In the genomic region with DNA sequence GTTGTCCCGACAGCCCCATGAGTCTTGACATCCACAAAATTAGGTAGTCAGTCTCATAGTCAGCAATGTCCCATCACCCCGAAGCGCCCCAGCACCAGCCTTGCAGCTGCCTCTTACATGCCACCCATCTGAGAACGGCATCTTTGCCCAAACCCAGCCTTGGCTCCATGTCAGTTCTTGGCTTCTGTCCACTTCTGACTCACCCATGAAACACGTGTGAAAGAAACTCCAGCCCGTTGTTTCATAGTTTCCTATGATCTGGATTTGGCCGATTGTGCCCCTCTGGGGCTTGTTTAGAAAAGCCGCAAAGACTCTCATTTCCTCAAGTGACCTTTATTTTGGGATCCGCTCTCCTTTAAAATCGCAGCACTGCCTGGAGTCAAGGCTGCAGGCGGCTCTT, we compare ENCODE assay signal across 9 mouse cellular contexts. TPM values are rescaled to one million over a fixed set of nuclear protein-coding genes. Genes with fewer than 3 reads are reported as not detected.
DNase-seq lines count a peak whose midpoint lies in the region; TF ChIP-seq lines count a peak whose summit lies in the region.
"Had no signal": no experiment of that assay in that cellular context is flagged by ENCODE, and none has a peak within 500 bp of the region (broad histone marks: within the 10 kb centered on the region; RNA-seq: fewer than 3 reads in every experiment).

No protein-coding gene starts in this region.

- DNase-seq in cerebellum, adult 2 months: peak; percentile 68 to 72
- no peak for DNase-seq in cerebellum, adult 11-12 months
- DNase-seq in ovary, adult 18-20 months (ENCODE audit: low spot score): peak; percentile 62
- no peak for DNase-seq in ovary, postnatal 10 days (ENCODE audit: low spot score)
- DNase-seq in gastrocnemius, postnatal 10 days: peak; percentile 76
- DNase-seq in lung, adult 18-20 months: peak; percentile 81 to 84
- DNase-seq in thymus, postnatal 0 days (ENCODE audit: low spot score): no peak
- no peak for DNase-seq in thymus, postnatal 25 days

- no peaks in the 10 kb centered on the region for H3K27me3 ChIP-seq in cerebellum, adult 2 months (ENCODE audit: control insufficient read depth, insufficient read depth, low read length)

- H3K27ac ChIP-seq in cerebellum, adult 2 months (ENCODE audit: insufficient read depth, low read length): no peak overlapping the region
- H3K27ac ChIP-seq: left cerebral cortex, adult 2 months had no signal

- H3K4me1 ChIP-seq in cerebellum, adult 2 months (ENCODE audit: control insufficient read depth, insufficient read depth, low read length): peaks cover 31% of the 10 kb centered on the region

- TF ChIP-seq CTCF in cerebellum, adult 2 months (IDR thresholded peaks at IDR 0.05; ENCODE audit: borderline replicate concordance, insufficient read depth, low read depth, low read length): no peak

- no peak for TF ChIP-seq POLR2A in cerebellum, adult 2 months (IDR thresholded peaks at IDR 0.05; ENCODE audit: borderline replicate concordance, insufficient read depth, low read length)

- 16% methylated on average over 11 of the region's 11 CpGs for WGBS in cerebellum, adult 2 months

- H3K4me3 ChIP-seq in cerebellum, adult 2 months (replicated peaks; ENCODE audit: insufficient read depth, low read depth, low read length): no peak overlapping the region
- H3K4me3 ChIP-seq: left cerebral cortex, adult 2 months had no signal

RNA-seq across cellular contexts. Expression of a gene that starts 22.1 kb away (rescaled TPM):
- polyA plus RNA-seq in cerebellum, adult 2 months (2012; rRNA removed): 14.8 and 15.6 TPM in 2 replicates
- 1 to 10 TPM; 6.1 to 7.5 TPM for total RNA-seq in gastrocnemius, postnatal 10 days (2021)
- 37.3 and 40.4 TPM in 2 replicates for polyA plus RNA-seq in thymus, postnatal 0 days (2015; fragmentation: Nextera tagmentation; extraction: Ambion mirVana)

RNA-seq across cellular contexts. Expression of a gene that starts 52.3 kb away (rescaled TPM):
- polyA plus RNA-seq in cerebellum, adult 2 months (2012; rRNA removed): 86.2 and 98.1 TPM in 2 replicates
- 10 to 100 TPM; 23.2 to 26.6 TPM for total RNA-seq in gastrocnemius, postnatal 10 days (2021)
- 44.4 and 45.8 TPM in 2 replicates for polyA plus RNA-seq in thymus, postnatal 0 days (2015; fragmentation: Nextera tagmentation; extraction: Ambion mirVana)

RNA-seq across cellular contexts. Expression of a gene that starts 56.1 kb away (rescaled TPM):
- polyA plus RNA-seq in cerebellum, adult 2 months (2012; rRNA removed): 0.26 and 0.62 TPM in 2 replicates
- not detected for total RNA-seq in gastrocnemius, postnatal 10 days (2021)
- polyA plus RNA-seq in thymus, postnatal 0 days (2015; fragmentation: Nextera tagmentation; extraction: Ambion mirVana): 0.83 and 0.96 TPM in 2 replicates
- total RNA-seq: left cerebral cortex, adult 2 months had no signal

RNA-seq across cellular contexts. Expression of a gene that starts 56.2 kb away (rescaled TPM):
- polyA plus RNA-seq in cerebellum, adult 2 months (2012; rRNA removed): 676 and 703 TPM in 2 replicates
- 100 to 1,000 TPM; 812 to 961 TPM for total RNA-seq in gastrocnemius, postnatal 10 days (2021)
- polyA plus RNA-seq in thymus, postnatal 0 days (2015; fragmentation: Nextera tagmentation; extraction: Ambion mirVana): 525 and 570 TPM in 2 replicates

Comparison
In these comparisons a context has a peak if more than half of its experiments do, and no peak if none do; other contexts are left out.
1. DNase-seq: peak in cerebellum, adult 2 months (2 of 2), ovary, adult 18-20 months (single experiment), gastrocnemius, postnatal 10 days (single experiment) and lung, adult 18-20 months (2 of 2); none in cerebellum, adult 11-12 months (single experiment), ovary, postnatal 10 days (single experiment), thymus, postnatal 0 days (single experiment) and thymus, postnatal 25 days (single experiment).